Mouse (Mus musculus) liver, adult 10 weeks (tissue): ENCODE measurements around the gene Srsf9. TPM values are rescaled to one million over a fixed set of nuclear protein-coding genes. Genes with fewer than 3 reads are reported as not detected.

Experiments used
- polyA plus RNA-seq: library from polyadenylated mRNA; stranded (reverse); fragments of 350-450 nt; fragmentation: Illumina TruSeq; extraction: RNeasy Lipid Tissue Mini Kit (QIAGEN cat#74804); gene quantifications from one replicate; pipeline ENCODE4 v1.2.3, GENCODE M21; 2014; ENCODE audit warnings: low read depth, low replicate concordance

Srsf9 gene
- polyA plus RNA-seq: 21.8 TPM

GRCm38 (mm10) chr5:115326875-115327609 lies at the start of gene Srsf9:
Gene Srsf9, plus strand, starts transcription at chr5:115327177.

GRCm38 (mm10) chr5:115279226-115280049 lies 47.5 kb upstream of the Srsf9 start, which contains the start of gene Coq5:
Gene Coq5, plus strand, starts transcription at chr5:115279666.

GRCm38 (mm10) chr5:115300792-115301614 lies 26.0 kb upstream of the Srsf9 start, which contains the start of gene Dynll1:
Gene Dynll1, minus strand, starts transcription at chr5:115300999.

GRCm38 (mm10) chr5:115340577-115341313 lies 13.8 kb downstream of the Srsf9 start, which contains the start of the genes Gatc and Triap1:
Gene Gatc, minus strand, starts transcription at chr5:115341178.
Gene Triap1, plus strand, starts transcription at chr5:115341225.

GRCm38 (mm10) chr5:115348546-115349224 lies 21.7 kb downstream of the Srsf9 start, which contains the start of gene Cox6a1:
Gene Cox6a1, minus strand, starts transcription at chr5:115348981.

Other genes starting within 250 kb of the Srsf9 start
- gene Gm10401, start 228.9 kb upstream of the Srsf9 start, polyA plus RNA-seq: not detected
- gene Acads, start 207.8 kb upstream of the Srsf9 start, polyA plus RNA-seq: 11.7 TPM
- gene Unc119b, start 192.2 kb upstream of the Srsf9 start, polyA plus RNA-seq: 4.4 TPM
- gene Mlec, start 169.0 kb upstream of the Srsf9 start, polyA plus RNA-seq: 26.9 TPM
- not detected for gene Cabp1, start 132.8 kb upstream of the Srsf9 start, polyA plus RNA-seq
- 15.9 TPM for gene Pop5, start 91.3 kb upstream of the Srsf9 start, polyA plus RNA-seq
- 28.3 TPM for gene Rnf10, start 54.3 kb upstream of the Srsf9 start, polyA plus RNA-seq
- gene Coq5, start 47.5 kb upstream of the Srsf9 start, polyA plus RNA-seq: 13.9 TPM
- 72.8 TPM for gene Dynll1, start 26.2 kb upstream of the Srsf9 start, polyA plus RNA-seq
- 31.2 TPM for gene Gatc, start 14.0 kb downstream of the Srsf9 start, polyA plus RNA-seq
- gene Triap1, start 14.0 kb downstream of the Srsf9 start, polyA plus RNA-seq: 8.7 TPM
- 86.1 TPM for gene Cox6a1, start 21.8 kb downstream of the Srsf9 start, polyA plus RNA-seq
- not detected for gene Msi1, start 102.4 kb downstream of the Srsf9 start, polyA plus RNA-seq
- gene Pla2g1b, start 139.1 kb downstream of the Srsf9 start, polyA plus RNA-seq: not detected
- 11.3 TPM for gene Sirt4, start 157.5 kb downstream of the Srsf9 start, polyA plus RNA-seq
- 5.9 TPM for gene Pxn, start 179.5 kb downstream of the Srsf9 start, polyA plus RNA-seq
- gene Rplp0, start 232.3 kb downstream of the Srsf9 start, polyA plus RNA-seq: 31.0 TPM
- gene Gcn1l1, start 238.1 kb downstream of the Srsf9 start, polyA plus RNA-seq: 1.6 TPM